Mouse (Mus musculus): ENCODE data around the gene Iglon5.

Gene Iglon5

GRCm38 (mm10) chr7:43432891-43433290 lies 57.0 kb downstream of the Iglon5 start:
- intact Hi-C loops (cut with DNase I), result no loop called here

GRCm38 (mm10) chr7:43429500-43429899 lies 60.4 kb downstream of the Iglon5 start:
- intact Hi-C loops (cut with DNase I), result no loop called here

- intact Hi-C loops (cut with DNase I), result no loop called here
Observed at GRCm38 (mm10) chr7:43427406-43427805, 62.5 kb downstream of the Iglon5 start, which contains the start of gene Lim2. Gene Lim2, plus strand, starts transcription at chr7:43427670.

GRCm38 (mm10) chr7:43423991-43424625 lies 65.8 kb downstream of the Iglon5 start:
- intact Hi-C loops (cut with DNase I), result loop anchor here (2.0 kb wide), 1 partner anchor 43 kb away; no protein-coding TSS in a partner anchor

GRCm38 (mm10) chr7:43422995-43423617 lies 66.8 kb downstream of the Iglon5 start:
- intact Hi-C loops (cut with DNase I), result loop anchor here (2.0 kb wide), 1 partner anchor 44 kb away; no protein-coding TSS in a partner anchor

Small RNA genes within 50 kb of the gene (microRNA-seq; reads per million reads assigned to microRNA genes)
- gene Mir7051, result 0.80 to 0.99 reads per million in 2 experiments
